Mouse (Mus musculus): Measurements from ENCODE around the gene Bgn.

DNA sequence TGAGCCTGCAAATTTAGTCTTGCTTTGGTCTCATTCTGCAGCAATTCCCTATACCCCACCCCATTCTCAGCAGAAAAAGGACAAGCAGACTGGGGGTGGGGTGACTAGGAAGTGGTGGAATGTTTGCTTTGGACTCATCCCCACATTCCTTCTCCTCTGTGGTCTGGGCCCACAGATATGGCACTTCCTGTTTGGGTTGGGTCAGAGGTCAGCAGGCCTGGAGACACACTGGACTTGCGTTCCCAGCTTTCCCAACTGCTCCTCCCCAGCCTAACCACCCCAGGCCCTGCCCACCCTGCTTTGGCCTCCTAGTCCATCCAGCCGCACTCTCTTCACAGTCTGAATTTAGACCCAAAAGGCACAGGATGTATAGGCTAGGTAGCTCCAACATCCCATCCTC is 6.8 kb upstream of the Bgn start:
- TF ChIP-seq CTCF (IDR thresholded peaks at IDR 0.05) (no peak), EP300 (IDR thresholded peaks at IDR 0.05) (peak; percentile 31; the same call in 1 of the 2 replicates)
